Mouse (Mus musculus) liver, postnatal 0 days (tissue): Measurements from ENCODE around the gene Gm13128.
"Not testable (repeated sequence)": the region's sequence is repeated elsewhere in the genome, so short reads cannot be mapped to it uniquely, and the experiment has no call there.

Experiments
- CTCF ChIP-seq: sonication (generic); IDR thresholded peaks from 2 replicates; pipeline ENCODE4 v1.5.1; 2016; ENCODE audit warnings: antibody characterized with exemption, low read depth
- EP300 ChIP-seq: IDR thresholded peaks from 2 replicates; pipeline ENCODE4 v1.6.1; 2016; ENCODE audit warnings: antibody characterized with exemption, low read depth, mild to moderate bottlenecking

- TF ChIP-seq CTCF, EP300: not testable (repeated sequence)
These were observed 30.6 kb upstream of the Gm13128 start for GRCm38 (mm10) chr4:144299414-144299813.
